Mouse (Mus musculus) adrenal gland, adult 2 months (tissue): Measurements from ENCODE around the gene Fmnl2. TPM values are rescaled to one million over a fixed set of nuclear protein-coding genes. Genes with fewer than 3 reads are reported as not detected.

Experiments used
- DNase-seq: peaks from one replicate; pipeline ENCODE4 v3.0.0; 2021
- polyA plus RNA-seq: library from polyadenylated mRNA; depleted of rRNA; stranded (reverse); fragments of >200 nt; gene quantifications from 2 replicates; pipeline ENCODE4 v1.2.3, GENCODE M21; 2012
- total RNA-seq, 2 experiments: library from RNA; stranded (reverse); gene quantifications; 2 replicates each; pipeline ENCODE4 v1.2.3; 2021

The Fmnl2 gene
- total and polyA plus RNA-seq, 3 experiments, result 2.3 to 26.9 (median 17.1) TPM

DNA sequence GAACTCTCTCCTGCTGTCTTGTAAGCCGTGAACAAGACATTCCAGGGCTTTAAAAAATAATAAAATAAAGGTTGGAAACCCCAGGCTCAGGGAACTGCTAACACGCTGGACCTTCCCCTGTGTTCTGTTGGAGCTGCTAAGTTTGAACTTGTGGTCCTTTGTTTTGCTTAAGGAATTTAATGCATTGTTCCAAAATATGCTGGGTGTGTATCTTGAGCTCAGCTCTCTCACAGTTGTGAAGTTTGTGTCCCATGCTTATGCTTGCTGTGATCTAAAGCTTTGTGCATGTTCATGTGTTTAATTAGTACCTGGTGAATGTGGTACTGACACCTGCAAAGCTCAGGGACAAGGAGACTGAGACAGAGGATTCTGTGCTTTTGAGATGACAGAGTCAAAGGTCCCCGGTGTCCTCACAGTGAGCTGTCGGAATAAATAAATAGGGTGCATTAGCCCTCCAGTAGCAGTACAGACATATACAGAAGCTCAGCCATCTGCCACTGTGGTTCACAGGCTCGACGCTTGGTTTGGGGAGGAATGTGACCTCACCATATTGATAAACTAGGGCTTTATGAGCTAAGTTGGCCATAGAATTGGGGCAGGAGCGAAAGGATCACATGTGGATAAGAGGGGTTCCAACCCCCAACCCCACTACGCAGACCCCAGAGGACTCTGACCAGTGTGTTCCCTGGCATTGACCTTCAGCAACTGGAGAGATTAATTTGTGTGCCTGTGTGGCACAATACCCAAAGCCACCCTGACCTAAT lies 100.3 kb downstream of the Fmnl2 start:
- DNase-seq, result no peak

DNA sequence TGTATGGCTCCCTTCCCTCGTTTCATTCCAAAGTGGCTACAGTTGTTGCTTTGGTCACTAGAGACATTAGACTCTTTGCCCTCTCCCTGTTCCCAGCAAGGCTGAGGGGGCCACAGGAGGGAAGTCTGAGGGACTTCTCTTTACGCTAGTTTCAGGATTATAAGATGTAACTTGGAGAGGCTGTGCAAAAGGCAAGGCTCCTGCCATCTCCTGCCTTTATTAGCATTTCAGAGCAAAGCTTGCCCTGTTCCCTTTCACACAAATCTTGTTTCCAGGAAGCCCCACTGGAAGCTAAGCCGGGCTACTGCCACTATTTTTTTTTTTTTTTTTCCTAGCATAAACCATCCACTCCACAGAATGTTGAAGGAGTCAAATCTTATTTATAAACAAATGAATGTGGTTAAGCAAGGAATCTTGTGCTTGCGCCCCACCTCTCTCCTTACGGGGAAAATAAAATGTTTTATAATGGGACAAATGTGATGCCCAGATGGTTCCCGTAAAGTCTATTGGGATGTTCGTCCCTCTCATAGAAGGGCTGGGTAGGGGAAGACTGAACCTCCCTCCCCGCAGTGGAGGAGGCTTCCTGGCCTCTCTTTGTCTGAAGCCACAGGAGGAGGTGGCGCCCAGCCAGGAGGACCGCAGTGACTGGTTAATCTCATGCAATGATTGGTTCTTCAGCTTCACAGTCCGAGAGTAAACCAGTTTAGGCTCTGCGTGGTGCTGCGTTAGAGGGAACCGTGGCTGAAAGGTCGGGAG lies 101.1 kb downstream of the Fmnl2 start:
- DNase-seq, result peak; percentile 79

DNA sequence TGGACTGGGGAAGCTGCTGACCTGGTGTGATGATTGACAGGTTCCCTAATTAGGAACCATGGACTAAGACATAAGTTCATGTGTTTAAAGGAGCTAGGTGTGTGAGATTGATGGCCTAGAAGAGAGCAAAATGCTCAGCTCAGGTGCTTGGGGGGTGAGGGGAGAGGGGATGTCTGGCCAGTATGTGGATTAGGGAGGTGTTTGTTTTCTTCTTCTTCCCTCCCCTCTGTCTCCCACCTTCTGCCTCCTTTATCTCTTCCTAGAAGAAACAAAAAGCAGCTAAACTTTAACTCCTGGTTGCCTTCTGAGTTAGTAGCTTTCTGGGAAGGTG lies 101.6 kb downstream of the Fmnl2 start:
- DNase-seq, result no peak

DNA sequence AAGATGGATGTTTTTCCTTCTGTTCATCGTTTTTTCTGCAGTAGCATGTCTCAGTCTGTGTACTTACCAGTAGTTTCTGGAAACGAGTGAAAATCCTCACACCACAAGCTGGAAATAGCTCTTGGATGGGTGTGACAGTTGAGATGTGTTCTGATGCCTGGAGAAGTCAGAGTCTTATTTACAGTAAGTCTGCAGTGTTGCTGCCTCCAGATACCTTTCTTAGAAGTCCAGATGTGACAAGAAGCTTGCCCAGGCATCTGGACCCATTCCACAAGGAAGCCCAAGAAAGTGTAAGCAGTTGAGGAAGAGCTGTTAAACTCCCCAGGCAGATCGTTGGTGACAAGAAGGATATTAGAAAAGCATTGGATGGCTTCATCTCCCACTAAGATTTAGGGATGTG lies 102.3 kb downstream of the Fmnl2 start:
- no peak for DNase-seq

DNA sequence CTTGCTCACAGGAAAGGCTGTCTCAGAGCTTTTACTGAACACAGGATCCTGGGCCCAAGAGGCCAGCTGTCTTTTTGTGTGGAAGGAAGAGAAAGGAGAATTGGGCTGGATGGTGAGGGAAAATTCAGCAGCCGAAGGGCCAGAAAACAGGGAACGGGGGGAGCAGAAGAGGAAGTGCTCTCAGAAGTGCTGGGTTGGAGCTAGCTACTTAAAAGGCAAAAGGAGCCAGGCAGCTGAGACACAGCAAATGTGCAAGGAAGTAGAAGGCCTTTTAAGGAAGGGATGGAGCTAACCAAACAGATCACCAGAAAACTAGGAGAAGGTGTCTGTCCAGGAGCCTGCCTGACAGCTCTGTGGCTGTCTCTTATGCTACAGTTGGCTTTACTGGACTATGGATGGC lies 103.0 kb downstream of the Fmnl2 start:
- DNase-seq, result no peak

DNA sequence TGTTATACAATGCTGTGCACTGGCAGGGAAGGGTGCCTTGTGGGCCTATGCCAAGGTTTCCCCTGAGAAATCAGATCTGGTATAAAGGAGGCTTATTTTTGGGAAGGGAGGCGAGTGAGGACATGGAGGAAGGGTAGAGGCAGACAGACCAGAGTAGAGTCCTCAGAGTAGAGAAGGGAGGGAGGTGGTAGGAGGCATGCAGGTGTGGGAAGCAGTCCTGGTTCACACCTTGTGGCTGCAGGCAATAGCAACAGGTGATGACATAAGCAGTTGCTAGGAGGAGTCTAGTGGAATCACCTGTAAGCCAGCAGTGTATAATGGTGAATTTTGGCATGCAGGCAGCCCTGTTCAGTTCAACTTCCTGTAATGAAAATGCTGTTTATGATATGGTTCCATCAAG lies 105.8 kb downstream of the Fmnl2 start:
- no peak for DNase-seq

DNA sequence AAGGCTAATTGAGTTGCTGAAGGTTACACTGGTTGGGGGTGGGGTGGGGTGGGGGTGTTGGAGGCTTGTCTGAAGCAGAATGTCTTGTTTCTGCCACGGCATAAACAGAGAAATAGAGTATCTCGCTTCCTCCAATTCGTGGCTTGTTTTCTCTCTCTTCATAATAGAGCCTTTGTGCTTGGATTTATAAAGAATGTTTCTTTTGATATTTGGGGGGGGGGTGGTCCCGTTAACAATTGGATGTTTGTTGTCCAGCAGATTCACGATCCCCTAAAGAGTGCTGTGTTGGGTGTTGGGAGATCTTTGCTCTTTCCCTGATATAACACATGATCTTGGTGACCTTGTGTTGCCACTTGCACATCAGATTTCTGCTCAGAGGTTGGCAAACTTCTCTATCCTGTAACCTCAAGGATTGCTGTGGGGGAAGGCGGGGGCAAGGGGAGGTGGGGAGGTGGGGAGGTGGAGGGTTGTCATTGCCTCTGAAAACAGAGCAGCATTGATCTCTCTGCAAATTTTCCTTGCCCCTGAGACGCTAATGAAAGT lies 106.8 kb downstream of the Fmnl2 start:
- no peak for DNase-seq

DNA sequence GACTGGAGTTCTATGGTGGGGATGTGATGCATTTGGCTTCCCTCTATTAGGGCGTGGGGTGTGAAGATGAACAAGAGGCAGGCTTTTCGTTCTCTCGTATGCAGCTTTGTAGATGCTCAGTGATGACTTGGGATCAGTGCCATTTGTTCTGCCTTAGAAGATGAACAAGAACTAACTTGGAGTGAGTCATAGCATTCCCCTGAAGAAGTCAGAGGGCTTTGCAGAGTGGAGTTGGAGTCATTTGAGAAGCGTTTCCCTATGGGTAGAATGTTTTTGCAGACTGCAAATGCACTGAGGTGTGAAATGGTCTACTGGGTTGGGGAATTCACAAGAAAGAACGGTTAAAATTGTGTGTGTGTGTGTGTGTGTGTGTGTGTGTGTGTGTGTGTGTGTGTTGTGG lies 108.6 kb downstream of the Fmnl2 start:
- no peak for DNase-seq

DNA sequence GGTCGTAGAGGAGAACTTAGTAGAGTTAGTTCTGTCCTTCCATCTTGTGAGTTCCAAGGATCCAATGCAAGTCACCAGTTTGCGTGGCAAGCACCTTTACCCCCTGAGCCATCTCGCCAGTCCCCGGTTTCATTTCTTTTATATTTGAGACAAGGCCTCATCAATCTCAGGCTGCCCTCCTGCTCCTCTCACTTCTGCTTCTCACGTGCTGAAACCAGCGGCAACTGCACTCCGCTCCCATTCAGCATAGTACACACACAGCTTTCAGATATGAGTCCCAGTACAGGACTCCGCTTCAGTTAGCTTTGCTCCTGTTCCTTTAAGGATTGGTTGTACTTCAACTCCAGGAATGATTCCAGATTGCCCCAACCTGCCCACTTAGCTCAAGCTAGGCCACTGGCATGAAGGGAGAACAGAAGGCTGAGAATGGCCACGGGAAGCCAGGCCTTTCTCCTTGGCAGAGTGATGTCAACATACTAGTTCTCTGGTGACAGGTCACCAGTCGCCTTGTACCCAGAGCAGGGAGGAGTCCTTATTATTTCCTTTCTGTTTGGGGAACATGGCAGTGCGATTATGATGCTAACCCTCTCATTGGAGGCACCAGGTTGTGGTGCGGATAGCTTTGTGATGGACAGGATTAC lies 109.3 kb downstream of the Fmnl2 start:
- DNase-seq, result no peak

DNA sequence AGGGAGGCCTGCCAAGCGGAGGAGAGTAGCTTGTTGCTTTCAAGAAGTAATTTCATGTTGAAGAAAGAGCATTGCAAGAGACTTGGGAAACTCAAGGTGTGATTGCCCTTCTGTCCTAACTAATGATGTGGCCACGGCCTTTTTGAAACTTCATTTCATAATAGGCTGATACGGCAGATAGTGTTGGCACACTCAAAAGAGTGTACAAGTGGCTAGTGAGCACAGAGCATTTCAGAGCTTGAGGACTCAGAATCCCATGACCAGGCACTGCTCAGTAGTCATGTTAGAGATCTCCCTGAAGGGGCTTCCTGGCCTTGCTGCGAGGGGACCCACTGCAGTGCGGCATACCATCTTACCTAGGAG lies 109.8 kb downstream of the Fmnl2 start:
- no peak for DNase-seq

DNA sequence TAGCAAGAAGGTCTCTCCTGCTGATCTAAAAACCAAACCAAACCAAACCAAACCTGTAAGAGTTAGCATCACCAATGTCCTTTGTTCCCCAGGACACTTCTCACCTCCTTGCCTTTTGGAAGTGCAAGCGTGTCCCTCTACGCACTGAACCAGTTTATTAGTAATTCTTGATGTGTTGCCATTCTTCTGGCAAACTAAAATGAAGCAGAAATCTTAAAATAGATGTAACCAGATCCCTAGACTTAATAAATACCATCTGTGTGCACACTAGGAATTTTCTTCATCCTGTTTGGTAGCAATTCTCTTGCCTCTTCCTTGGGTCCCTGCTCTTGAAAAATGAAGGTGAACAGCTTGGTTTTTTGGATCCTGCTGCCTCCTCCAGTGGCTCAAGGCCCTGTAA lies 111.2 kb downstream of the Fmnl2 start:
- no peak for DNase-seq

DNA sequence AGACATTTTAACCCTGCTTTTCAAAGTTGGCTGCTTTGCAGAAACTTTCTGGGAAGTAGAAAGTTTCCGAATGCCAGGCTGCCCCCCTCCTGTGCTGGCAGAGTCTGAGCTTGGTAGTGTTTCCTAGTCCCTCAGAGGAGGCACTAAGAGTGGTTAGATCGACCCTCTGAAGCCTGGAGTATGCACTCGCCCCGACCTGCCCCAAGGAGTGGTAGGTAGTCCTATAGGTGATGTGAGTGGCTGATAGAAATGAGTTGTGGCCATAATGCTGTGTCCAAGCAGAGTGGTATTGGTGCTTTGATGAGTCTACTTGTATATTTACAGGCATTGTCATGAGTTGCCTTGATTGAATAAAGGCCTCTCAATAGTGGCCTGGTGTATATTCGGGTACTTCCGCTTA lies 116.4 kb downstream of the Fmnl2 start:
- no peak for DNase-seq

DNA sequence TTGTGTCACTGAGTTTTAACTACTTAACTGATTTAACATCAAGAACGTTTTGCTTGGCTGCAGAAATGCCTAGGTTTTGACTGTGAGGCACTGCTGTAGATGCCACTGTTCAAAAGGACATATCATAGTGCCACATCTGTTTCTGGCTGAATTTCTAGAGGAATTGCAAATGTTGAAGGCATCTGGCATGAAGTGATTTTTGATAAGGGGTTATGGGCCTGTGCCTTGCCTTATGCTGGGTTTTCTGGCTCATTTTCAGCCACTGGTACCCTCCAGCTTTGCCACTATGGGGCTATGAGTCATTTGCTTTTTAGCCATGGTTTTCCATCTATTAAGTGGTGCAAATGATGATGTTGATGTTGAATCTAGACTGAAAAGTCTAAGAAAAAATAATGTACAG lies 117.1 kb downstream of the Fmnl2 start:
- DNase-seq, result peak; percentile 42

DNA sequence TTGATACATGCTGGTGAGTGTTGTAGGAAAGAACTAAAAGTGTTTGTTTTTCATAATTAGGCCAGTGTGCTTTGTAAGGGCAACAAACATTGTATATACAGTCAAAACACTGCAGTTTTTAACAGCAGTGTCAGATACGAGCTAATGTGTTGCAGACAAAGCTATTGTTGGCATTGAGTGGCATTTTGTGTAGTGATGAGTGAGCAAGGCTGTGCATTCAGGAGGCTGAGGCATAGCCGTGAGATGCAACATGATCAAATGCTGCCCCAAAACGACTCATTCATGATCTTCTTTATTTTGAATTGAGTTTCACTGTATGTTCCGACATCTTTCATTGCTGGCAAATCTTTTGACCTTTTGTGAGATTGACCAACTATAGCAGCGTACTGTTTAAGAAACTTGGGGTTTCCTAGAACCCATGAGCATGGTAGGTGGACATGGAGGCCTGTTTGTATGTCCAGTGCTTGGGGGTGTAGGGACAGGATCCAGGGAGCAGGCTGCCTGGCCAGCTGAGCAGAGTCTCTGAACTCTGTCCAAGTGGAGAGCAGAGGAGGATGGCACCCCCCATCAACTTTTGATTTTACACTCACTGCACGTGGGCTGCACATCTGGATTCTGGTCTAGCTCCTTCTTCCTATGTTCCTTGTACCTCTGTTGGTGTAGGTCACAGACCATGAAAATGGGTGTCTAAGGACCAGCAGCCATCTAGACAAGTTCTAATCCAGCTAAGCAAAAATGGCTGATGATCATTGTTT lies 120.4 kb downstream of the Fmnl2 start:
- no peak for DNase-seq

DNA sequence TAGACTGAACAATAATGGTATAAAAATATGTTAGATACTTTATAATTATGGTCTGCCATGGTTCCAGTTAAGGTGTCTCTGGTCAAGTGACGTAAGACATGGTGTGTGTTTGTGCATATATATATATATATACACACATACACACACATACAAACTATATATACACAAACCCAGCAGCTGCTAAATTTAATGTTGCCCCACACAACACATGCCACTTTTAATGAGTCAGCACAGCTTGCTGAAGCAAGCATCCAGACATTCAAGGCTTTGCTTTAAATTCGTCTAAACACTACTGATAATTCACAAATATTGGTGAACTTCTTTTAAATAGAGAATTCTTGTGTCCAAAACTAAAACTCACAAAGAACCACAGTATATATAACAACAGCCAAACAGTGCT lies 121.1 kb downstream of the Fmnl2 start:
- DNase-seq, result no peak

DNA sequence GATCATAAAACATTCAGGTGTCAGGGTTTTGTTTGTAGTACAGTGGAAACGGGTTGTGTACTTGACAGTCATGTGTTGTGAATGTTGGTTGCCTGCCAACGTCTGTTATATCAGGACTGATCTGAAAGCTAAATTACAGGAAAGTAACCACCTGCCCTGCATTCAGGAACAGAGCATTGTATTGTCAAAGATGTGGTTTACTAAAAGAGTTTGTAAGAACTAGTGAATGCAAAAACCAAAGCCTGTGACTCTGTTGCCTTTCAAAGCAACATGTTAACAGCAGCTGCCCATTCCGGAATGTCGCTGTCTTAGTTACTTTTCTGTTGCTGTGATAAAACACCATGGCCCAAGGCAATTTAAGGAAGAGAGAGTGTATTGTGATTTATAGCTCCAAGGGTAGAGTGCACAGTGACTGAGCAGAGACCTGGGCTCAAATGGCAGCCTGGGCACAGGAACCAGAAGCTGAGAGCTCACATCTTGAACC lies 121.7 kb downstream of the Fmnl2 start:
- DNase-seq, result peak; percentile 44

DNA sequence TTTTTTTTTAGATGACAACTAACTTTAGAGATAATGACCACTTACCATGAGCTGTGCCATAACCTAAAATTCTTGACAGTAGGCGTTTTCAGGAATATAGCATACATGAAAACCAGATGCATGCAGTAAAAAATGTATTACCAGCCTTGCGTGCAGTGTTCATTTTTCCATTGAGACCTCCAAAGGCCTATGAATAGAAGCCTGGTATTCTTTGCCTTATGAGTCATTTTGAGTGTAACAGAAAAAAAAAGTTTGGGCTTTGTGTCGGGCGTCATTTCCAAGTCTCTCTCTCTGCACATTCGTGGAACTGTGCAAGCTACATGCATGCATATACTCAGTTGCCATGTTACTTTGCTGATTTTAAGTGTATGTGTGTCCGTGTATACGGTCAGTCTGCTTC lies 123.5 kb downstream of the Fmnl2 start:
- DNase-seq, result no peak

DNA sequence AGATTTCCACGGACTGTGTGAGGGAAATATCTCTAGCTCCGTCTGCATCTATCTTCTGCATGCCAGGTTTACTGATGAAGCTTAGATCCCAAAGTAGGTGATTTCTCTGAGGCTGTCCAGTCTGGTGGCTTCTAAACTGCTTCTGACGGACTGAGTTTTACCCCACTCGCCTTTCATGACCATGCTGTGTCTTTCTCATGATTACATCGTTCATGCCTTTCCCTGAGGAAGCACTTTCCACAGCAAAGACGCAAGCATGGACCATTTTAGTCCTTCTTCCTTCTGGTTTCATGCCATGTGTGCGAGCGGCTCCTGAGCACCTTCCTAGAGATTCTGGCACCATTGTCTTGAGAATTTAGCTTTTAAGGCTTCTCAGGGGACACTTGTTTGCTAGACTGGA lies 123.9 kb downstream of the Fmnl2 start:
- DNase-seq, result no peak

DNA sequence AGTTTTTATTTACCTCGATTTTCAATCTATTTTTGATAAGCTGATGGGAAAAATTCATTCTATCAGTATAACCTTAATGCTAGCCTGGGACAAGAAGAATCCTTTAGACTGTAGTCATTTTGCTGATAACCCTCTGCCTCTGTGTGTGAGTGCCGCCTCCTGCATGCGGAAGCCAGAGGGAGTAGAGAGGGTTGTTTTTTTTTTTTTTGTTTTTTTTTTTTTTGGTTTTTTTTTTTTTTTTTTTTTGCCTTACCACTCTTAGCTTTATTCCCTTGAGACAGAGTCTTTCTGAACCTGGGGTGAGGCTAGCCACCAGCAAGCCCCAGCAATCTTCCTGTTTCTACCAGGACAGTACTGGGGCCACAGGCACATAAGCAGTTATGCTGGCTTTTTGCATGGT lies 124.8 kb downstream of the Fmnl2 start:
- DNase-seq, result no peak

DNA sequence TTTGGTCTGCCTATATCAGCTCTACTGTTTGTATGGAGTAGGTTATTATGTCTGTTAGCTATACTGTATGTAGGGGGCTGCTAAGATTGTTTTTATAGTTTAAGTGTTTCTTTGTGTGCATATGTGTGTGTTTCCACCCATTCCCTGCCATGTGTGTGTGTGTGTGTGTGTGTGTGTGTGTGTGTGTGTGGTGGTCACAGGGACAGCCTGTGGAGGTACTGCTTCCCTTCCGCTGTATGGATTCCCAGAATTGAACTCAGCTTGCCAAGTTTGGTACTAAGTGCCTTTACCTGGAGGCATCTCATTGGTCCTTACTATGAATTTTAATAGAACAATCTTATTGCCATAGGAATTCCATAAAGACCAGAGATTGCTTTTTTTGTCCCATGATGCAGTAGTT lies 126.9 kb downstream of the Fmnl2 start:
- no peak for DNase-seq

DNA sequence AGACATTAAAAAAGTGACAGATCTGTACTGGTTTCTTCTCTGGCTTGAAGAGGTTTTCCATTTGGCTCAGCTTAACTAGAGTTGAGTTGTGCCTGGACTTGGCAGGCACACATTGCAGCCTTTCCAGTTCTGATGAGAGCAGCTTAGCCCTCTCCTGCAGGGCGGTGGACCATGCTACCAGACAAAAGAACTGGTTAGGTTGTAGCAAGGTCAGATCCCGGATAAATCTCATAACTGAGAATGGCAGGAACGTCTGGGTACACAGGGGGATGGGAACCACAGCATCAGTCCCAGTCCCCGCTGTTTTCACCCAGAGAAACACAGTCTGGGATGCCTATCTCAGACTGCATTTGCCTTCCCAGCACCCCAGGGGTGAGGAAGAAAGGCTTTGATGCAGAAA lies 127.5 kb downstream of the Fmnl2 start:
- DNase-seq, result no peak

DNA sequence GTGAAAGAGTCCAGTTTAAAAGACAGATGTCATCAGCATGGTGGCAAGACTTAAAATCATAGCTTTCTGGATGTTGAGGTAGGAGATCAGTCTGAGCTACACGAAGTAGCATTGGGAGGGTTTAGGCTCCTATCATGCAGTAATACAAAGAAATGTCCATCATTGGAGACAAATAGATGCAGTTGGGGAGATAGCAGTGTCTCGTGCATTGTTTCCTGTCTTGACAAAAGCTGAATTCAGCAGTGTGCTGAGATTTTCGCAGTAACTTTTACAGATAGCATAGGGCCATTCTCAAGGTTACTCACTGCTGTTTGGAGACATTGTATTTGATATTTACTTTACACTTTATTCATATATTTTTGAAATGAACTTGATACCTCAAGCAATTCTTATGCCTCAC lies 128.7 kb downstream of the Fmnl2 start:
- no peak for DNase-seq
